Comparison of ENCODE assay signal across 10 mouse cellular contexts in genomic region chr13:96131911-96132310, GRCm38 (mm10). TPM values are rescaled to one million over a fixed set of nuclear protein-coding genes. Genes with fewer than 3 reads are reported as not detected.
DNase-seq lines count a peak whose midpoint lies in the region; ATAC-seq and TF ChIP-seq lines count a peak whose summit lies in the region.
"Had no signal": no experiment of that assay in that cellular context is flagged by ENCODE, and none has a peak within 500 bp of the region (broad histone marks: within the 10 kb centered on the region; RNA-seq: fewer than 3 reads in every experiment).

No protein-coding gene starts in this region.

- no peaks in the 10 kb centered on the region for H3K36me3 ChIP-seq in heart, embryonic 11.5 days (ENCODE audit: control insufficient read depth, insufficient read depth, low read length)
- no peaks in the 10 kb centered on the region for H3K36me3 ChIP-seq in heart, adult 2 months (ENCODE audit: control insufficient read depth, insufficient read depth, low read length)
- no peaks in the 10 kb centered on the region for H3K36me3 ChIP-seq in limb, embryonic 13.5 days
- H3K36me3 ChIP-seq in stomach, embryonic 16.5 days (ENCODE audit: control insufficient read depth, insufficient read depth, low read length): no peaks in the 10 kb centered on the region

- no peak for TF ChIP-seq EP300 in heart, adult 2 months (IDR thresholded peaks at IDR 0.05; ENCODE audit: insufficient read depth, low read depth, low read length)

- H3K27ac ChIP-seq in heart, embryonic 11.5 days (ENCODE audit: low read depth, low read length): no peak overlapping the region
- no peak overlapping the region for H3K27ac ChIP-seq in heart, adult 2 months
- H3K27ac ChIP-seq in limb, embryonic 13.5 days: no peak overlapping the region
- H3K27ac ChIP-seq in stomach, embryonic 16.5 days (ENCODE audit: low read length): no peak overlapping the region

- peak overlapping the region; percentile 49 for H3K4me3 ChIP-seq in heart, embryonic 11.5 days (ENCODE audit: low read depth, low read length)
- no peak overlapping the region for H3K4me3 ChIP-seq in heart, adult 2 months
- H3K4me3 ChIP-seq in limb, embryonic 13.5 days: peak overlapping the region; percentile 55
- H3K4me3 ChIP-seq in stomach, embryonic 16.5 days (replicated peaks; ENCODE audit: low read length): peak overlapping the region; percentile 49

- peak overlapping the region; percentile 89 for H3K4me2 ChIP-seq in heart, embryonic 11.5 days
- peak overlapping the region; percentile 96 for H3K4me2 ChIP-seq in limb, embryonic 13.5 days (replicated peaks)
- peak overlapping the region; percentile 89 for H3K4me2 ChIP-seq in stomach, embryonic 16.5 days (ENCODE audit: low read depth, low read length)

- TF ChIP-seq CTCF in heart, adult 2 months (IDR thresholded peaks at IDR 0.05): no peak

- no peak for TF ChIP-seq POLR2A in heart, adult 2 months (IDR thresholded peaks at IDR 0.05; ENCODE audit: insufficient read depth, low read depth, low read length)

- DNase-seq in heart, adult 2 months: no peak
- peak; percentile 27 to 31 for DNase-seq in right cerebral cortex, postnatal 10 days (ENCODE audit: low spot score in 2 of 2)
- no peak for DNase-seq in right cerebral cortex, postnatal 36 days (ENCODE audit: low spot score in 2 of 2)
- DNase-seq in gastrocnemius, postnatal 14 days: no peak
- DNase-seq in gastrocnemius, adult 18-20 months (ENCODE audit: low spot score): no peak

- no peaks in the 10 kb centered on the region for H3K79me2 ChIP-seq in heart, adult 2 months (replicated peaks; ENCODE audit: control insufficient read depth, insufficient read depth, low read length)

- no peak overlapping the region for H3K9ac ChIP-seq in heart, embryonic 11.5 days (ENCODE audit: low read depth, low read length)
- no peak overlapping the region for H3K9ac ChIP-seq in heart, adult 2 months (ENCODE audit: low read depth, low read length)
- H3K9ac ChIP-seq in limb, embryonic 13.5 days: peak overlapping the region; percentile 63
- peak overlapping the region; percentile 52; the same call in 1 of the 2 replicates for H3K9ac ChIP-seq in stomach, embryonic 16.5 days (ENCODE audit: low read length)

- H3K27me3 ChIP-seq in heart, embryonic 11.5 days (ENCODE audit: control insufficient read depth, insufficient read depth, low read length): peaks cover 69% of the 10 kb centered on the region
- H3K27me3 ChIP-seq in heart, adult 2 months (ENCODE audit: control insufficient read depth, insufficient read depth, low read length): peaks cover 12% of the 10 kb centered on the region
- peaks cover 86% of the 10 kb centered on the region for H3K27me3 ChIP-seq in limb, embryonic 13.5 days
- H3K27me3 ChIP-seq in stomach, embryonic 16.5 days (ENCODE audit: control insufficient read depth, insufficient read depth, low read length): peaks cover 69% of the 10 kb centered on the region

- ATAC-seq in heart, embryonic 11.5 days (replicated peaks; ENCODE audit: insufficient number of reproducible peaks, low FRiP score, low TSS enrichment): no peak
- ATAC-seq in limb, embryonic 13.5 days (ENCODE audit: low FRiP score, low read depth): no peak
- ATAC-seq in stomach, embryonic 16.5 days (ENCODE audit: insufficient read depth, low FRiP score): no peak

- H3K9me3 ChIP-seq in heart, embryonic 11.5 days (replicated peaks; ENCODE audit: control insufficient read depth, low read length): no peaks in the 10 kb centered on the region
- no peaks in the 10 kb centered on the region for H3K9me3 ChIP-seq in limb, embryonic 13.5 days
- no peaks in the 10 kb centered on the region for H3K9me3 ChIP-seq in stomach, embryonic 16.5 days (replicated peaks; ENCODE audit: control insufficient read depth, low read length)

- 0 out of 2 replicates have a peak, but pooled peaks cover 4% of the 10 kb centered on the region for H3K4me1 ChIP-seq in heart, embryonic 11.5 days (ENCODE audit: control insufficient read depth, insufficient read depth, low read length)
- H3K4me1 ChIP-seq in heart, adult 2 months (ENCODE audit: control insufficient read depth, insufficient read depth, low read length): no peaks in the 10 kb centered on the region
- H3K4me1 ChIP-seq in limb, embryonic 13.5 days: peaks cover 26% of the 10 kb centered on the region
- peaks cover 13% of the 10 kb centered on the region for H3K4me1 ChIP-seq in stomach, embryonic 16.5 days (ENCODE audit: control insufficient read depth, insufficient read depth, low read length)

- intact Hi-C loops in heart, adult 2 months (cut with DNase I): no loop called here
- intact Hi-C loops in gastrocnemius, postnatal 14 days (cut with DNase I; ENCODE audit: low total_unique reads): no loop called here

- WGBS in heart, embryonic 11.5 days (ENCODE audit: insufficient replicate concordance): 2% methylated on average over 19 of the region's 19 CpGs
- 2% methylated on average over 19 of the region's 19 CpGs for WGBS in heart, adult 2 months
- under 1% methylated on average over 19 of the region's 19 CpGs for WGBS in limb, embryonic 13.5 days
- 1% methylated on average over 19 of the region's 19 CpGs for WGBS in stomach, embryonic 16.5 days

RNA-seq across cellular contexts. Expression of gene Sv2c, which starts 0.5 kb away (rescaled TPM):
- 0.69 and 1.2 TPM in 2 replicates for polyA plus RNA-seq in heart, embryonic 11.5 days (2014; fragmentation: Nextera tagmentation; extraction: Ambion mirVana)
- total RNA-seq in heart, adult 2 months (2021): under 1 TPM; 0.23 to 0.48 TPM
- 0.41 and 0.44 TPM in 2 replicates for polyA plus RNA-seq in heart, adult 2 months (2012; rRNA removed)
- polyA plus RNA-seq in limb, embryonic 13.5 days (2015; fragmentation: Nextera tagmentation; extraction: Ambion mirVana): 1.8 and 1.9 TPM in 2 replicates
- 2.3 and 3.2 TPM in 2 replicates for polyA plus RNA-seq in stomach, embryonic 16.5 days (2015; fragmentation: Nextera tagmentation; extraction: Ambion mirVana)
- total RNA-seq in gastrocnemius, postnatal 14 days (2021): under 1 TPM; 0.11 to 0.35 TPM
- total RNA-seq in gastrocnemius, adult 18-20 months (2021): under 1 TPM; 0.21 to 0.26 TPM

RNA-seq across cellular contexts. Expression of gene Gm17190, which starts 50.1 kb away (rescaled TPM):
- not detected in 2 replicates for polyA plus RNA-seq in heart, embryonic 11.5 days (2014; fragmentation: Nextera tagmentation; extraction: Ambion mirVana)
- total RNA-seq in heart, adult 2 months (2021): not detected
- not detected in 2 replicates for polyA plus RNA-seq in heart, adult 2 months (2012; rRNA removed)
- not detected in 2 replicates for polyA plus RNA-seq in limb, embryonic 13.5 days (2015; fragmentation: Nextera tagmentation; extraction: Ambion mirVana)
- polyA plus RNA-seq in stomach, embryonic 16.5 days (2015; fragmentation: Nextera tagmentation; extraction: Ambion mirVana): not detected in 2 replicates
- not detected for total RNA-seq in gastrocnemius, postnatal 14 days (2021)
- not detected for total RNA-seq in gastrocnemius, adult 18-20 months (2021)
- total RNA-seq: neutrophil, adult 5-6 weeks had no signal
- polyA plus RNA-seq: large intestine, adult 2 months had no signal

RNA-seq across cellular contexts. Expression of gene Gm20075, which starts 50.7 kb away (rescaled TPM):
- 30.8 and 31.3 TPM in 2 replicates for polyA plus RNA-seq in heart, embryonic 11.5 days (2014; fragmentation: Nextera tagmentation; extraction: Ambion mirVana)
- total RNA-seq in heart, adult 2 months (2021): 10 to 100 TPM; 10.1 to 11.8 TPM
- 2.4 and 5.9 TPM in 2 replicates for polyA plus RNA-seq in heart, adult 2 months (2012; rRNA removed)
- 30.5 and 31.5 TPM in 2 replicates for polyA plus RNA-seq in limb, embryonic 13.5 days (2015; fragmentation: Nextera tagmentation; extraction: Ambion mirVana)
- 18.2 and 29.0 TPM in 2 replicates for polyA plus RNA-seq in stomach, embryonic 16.5 days (2015; fragmentation: Nextera tagmentation; extraction: Ambion mirVana)
- total RNA-seq in gastrocnemius, postnatal 14 days (2021): 10 to 100 TPM; 10.1 to 11.8 TPM
- total RNA-seq in gastrocnemius, adult 18-20 months (2021): 1 to 10 TPM; 8.7 to 9.6 TPM

Comparison
In these comparisons a context has a peak if more than half of its experiments do, and no peak if none do; other contexts are left out.
1. DNase-seq: peak in right cerebral cortex, postnatal 10 days (2 of 2); none in heart, adult 2 months (0 of 2), right cerebral cortex, postnatal 36 days (0 of 2), gastrocnemius, postnatal 14 days (single experiment) and gastrocnemius, adult 18-20 months (single experiment).
2. H3K9ac ChIP-seq: peak in limb, embryonic 13.5 days (single experiment) and stomach, embryonic 16.5 days (single experiment); none in heart, embryonic 11.5 days (single experiment) and heart, adult 2 months (single experiment).
3. Peak in every context shown above with its lines, with median percentiles within 50 percentile points of each other: H3K4me2 ChIP-seq.